Mouse (Mus musculus) kidney, postnatal 0 days (tissue): ENCODE data around the gene Slc25a11. TPM values are rescaled to one million over a fixed set of nuclear protein-coding genes. Genes with fewer than 3 reads are reported as not detected.
A peak's percentile ranks its signal among the peaks of the same experiment; 100 is the strongest.

Source experiments
- ATAC-seq: fragments of 200-750 bp; cut with Nextera tagmentation; replicated peaks from 2 replicates; pipeline ENCODE4 v1.8.0; 2017; ENCODE audit warnings: low read depth, moderate number of reproducible peaks, moderate TSS enrichment, moderate library complexity; ENCODE audit not compliant: low FRiP score
- DNase-seq: peaks from one replicate; pipeline ENCODE4 v3.0.0-alpha.2; 2016; ENCODE audit warnings: low spot score
- H3K27ac ChIP-seq: fragments of 300-500 bp; sonication (generic); 2 replicates; pipeline ENCODE4 v1.5.1; 2014; ENCODE audit warnings: mild to moderate bottlenecking
- H3K27me3 ChIP-seq: fragments of 300-500 bp; sonication (generic); 2 replicates; pipeline ENCODE4 v1.6.1; 2014; ENCODE audit warnings: low read length, mixed read lengths; ENCODE audit not compliant: insufficient read depth
- H3K36me3 ChIP-seq: fragments of 300-500 bp; sonication (generic); 2 replicates; pipeline ENCODE4 v1.6.1; 2014; ENCODE audit warnings: low read length, mixed read lengths; ENCODE audit not compliant: insufficient read depth
- H3K4me1 ChIP-seq: fragments of 300-500 bp; sonication (generic); replicated peaks from 2 replicates; pipeline ENCODE4 v1.6.1; 2014; ENCODE audit warnings: antibody characterized with exemption, low read length, mixed read lengths; ENCODE audit not compliant: insufficient read depth
- H3K4me2 ChIP-seq: fragments of 300-500 bp; sonication (generic); 2 replicates; pipeline ENCODE4 v1.6.1; 2014; ENCODE audit warnings: mild to moderate bottlenecking, low read length, moderate library complexity, mixed read lengths
- H3K4me3 ChIP-seq: fragments of 300-500 bp; sonication (generic); replicated peaks from 2 replicates; pipeline ENCODE4 v1.5.1; 2014; ENCODE audit warnings: low read depth, low read length
- H3K9ac ChIP-seq: fragments of 300-500 bp; sonication (generic); 2 replicates; pipeline ENCODE4 v1.6.1; 2014; ENCODE audit warnings: low read depth, low read length
- H3K9me3 ChIP-seq: fragments of 300-500 bp; sonication (generic); replicated peaks from 2 replicates; pipeline ENCODE4 v1.6.1; 2016; ENCODE audit warnings: low read length, inconsistent platforms, mixed read lengths
- CTCF ChIP-seq: IDR thresholded peaks from 2 replicates; pipeline ENCODE4 v1.5.1; 2016; ENCODE audit warnings: antibody characterized with exemption, low read depth, mild to moderate bottlenecking, moderate library complexity
- WGBS: fragments of 180-500 bp; shearing (Covaris S2); extraction: QIAGEN DNeasy Blood & Tissue Kit; methylation state at CpG from one replicate; pipeline ENCODE4 v1.1.7; 2014; 5-methylcytosine and 5-hydroxymethylcytosine counted together
- polyA plus RNA-seq: library from polyadenylated mRNA; unstranded; fragments of >200 nt; fragmentation: Nextera tagmentation; extraction: Ambion mirVana; gene quantifications from 2 replicates; pipeline ENCODE4 v1.2.1, GENCODE M21; 2015

Gene Slc25a11
- polyA plus RNA-seq, 1 experiment from 2014 or later, result 227 TPM

- no peaks in the 10 kb centered on the region for H3K27me3 ChIP-seq
- H3K27ac ChIP-seq, result no peak overlapping the region
- no peak overlapping the region for H3K4me3 ChIP-seq
- no peak for TF ChIP-seq CTCF
- no peaks in the 10 kb centered on the region for H3K9me3 ChIP-seq
- H3K36me3 ChIP-seq, result no peaks in the 10 kb centered on the region
- H3K4me2 ChIP-seq, result no peak overlapping the region
- no peak for DNase-seq
- H3K9ac ChIP-seq, result no peak overlapping the region
- WGBS, result 94% methylated on average over 1 of the region's 1 CpGs
- no peak for ATAC-seq
- H3K4me1 ChIP-seq, result no peaks in the 10 kb centered on the region; the same call in 1 of the 2 replicates
Observed at GRCm38 (mm10) chr11:70638293-70638692, 9.0 kb downstream of the Slc25a11 start.

DNA sequence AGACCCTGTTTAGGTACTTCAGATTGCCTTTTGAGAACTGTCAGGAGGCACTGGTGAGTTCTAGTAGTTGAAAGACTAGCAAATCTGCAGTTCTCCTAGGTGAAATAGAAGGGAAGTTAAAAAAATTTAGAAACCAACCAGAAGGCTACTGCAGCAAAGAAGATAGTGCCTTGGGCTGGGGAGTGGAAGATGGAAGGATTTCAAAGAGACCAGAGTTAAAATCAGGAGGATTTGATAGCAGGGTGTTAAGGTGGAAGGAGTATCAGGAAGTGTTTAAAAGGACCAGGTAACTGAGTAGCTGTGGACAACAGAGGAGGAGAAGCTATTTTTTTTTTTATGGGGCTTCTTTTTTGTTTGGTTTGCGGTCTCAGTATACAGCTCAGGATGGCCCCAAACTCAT, 9.5 kb downstream of the Slc25a11 start:
- Histone ChIP-seq H3K9me3 (no peaks in the 10 kb centered on the region), H3K9ac (no peak overlapping the region), H3K36me3 (no peaks in the 10 kb centered on the region), H3K4me1 (no peaks in the 10 kb centered on the region; the same call in 1 of the 2 replicates), H3K27me3 (no peaks in the 10 kb centered on the region), H3K27ac (no peak overlapping the region), H3K4me3 (no peak overlapping the region), H3K4me2 (no peak overlapping the region)
- TF ChIP-seq CTCF, result no peak
- ATAC-seq (no peak), DNase-seq (no peak)
- WGBS, result 100% methylated on average over 1 of the region's 1 CpGs

- no peaks in the 10 kb centered on the region for H3K36me3 ChIP-seq
- no peak overlapping the region for H3K9ac ChIP-seq
- WGBS, result 74% methylated on average over 4 of the region's 4 CpGs
- H3K4me3 ChIP-seq, result no peak overlapping the region
- DNase-seq (no peak), ATAC-seq (no peak)
- H3K4me1 ChIP-seq, result no peaks in the 10 kb centered on the region; the same call in 1 of the 2 replicates
- H3K27me3 ChIP-seq, result no peaks in the 10 kb centered on the region
- H3K4me2 ChIP-seq, result no peak overlapping the region
- H3K9me3 ChIP-seq, result no peaks in the 10 kb centered on the region
- no peak overlapping the region for H3K27ac ChIP-seq
- no peak for TF ChIP-seq CTCF
Observed at GRCm38 (mm10) chr11:70635601-70636000, 11.7 kb downstream of the Slc25a11 start.

GRCm38 (mm10) chr11:70630129-70630528, 17.1 kb downstream of the Slc25a11 start:
- Histone ChIP-seq H3K4me2 (no peak overlapping the region), H3K27me3 (no peaks in the 10 kb centered on the region), H3K4me3 (no peak overlapping the region), H3K4me1 (no peaks in the 10 kb centered on the region), H3K9me3 (no peaks in the 10 kb centered on the region), H3K9ac (no peak overlapping the region), H3K36me3 (no peaks in the 10 kb centered on the region), H3K27ac (peak overlapping the region; percentile 56)
- ATAC-seq, result no peak
- no peak for DNase-seq
- TF ChIP-seq CTCF, result no peak
- WGBS, result 63% methylated on average over 7 of the region's 7 CpGs

- Histone ChIP-seq H3K27ac (no peak overlapping the region), H3K9me3 (no peaks in the 10 kb centered on the region), H3K9ac (no peak overlapping the region), H3K4me3 (no peak overlapping the region), H3K4me2 (no peak overlapping the region), H3K27me3 (no peaks in the 10 kb centered on the region), H3K4me1 (no peaks in the 10 kb centered on the region), H3K36me3 (no peaks in the 10 kb centered on the region)
- WGBS, result 43% methylated on average over 5 of the region's 5 CpGs
- peak; percentile 52 for DNase-seq
- no peak for ATAC-seq
- peak; percentile 63 for TF ChIP-seq CTCF
Observed at GRCm38 (mm10) chr11:70629557-70629956, 17.7 kb downstream of the Slc25a11 start.

DNA sequence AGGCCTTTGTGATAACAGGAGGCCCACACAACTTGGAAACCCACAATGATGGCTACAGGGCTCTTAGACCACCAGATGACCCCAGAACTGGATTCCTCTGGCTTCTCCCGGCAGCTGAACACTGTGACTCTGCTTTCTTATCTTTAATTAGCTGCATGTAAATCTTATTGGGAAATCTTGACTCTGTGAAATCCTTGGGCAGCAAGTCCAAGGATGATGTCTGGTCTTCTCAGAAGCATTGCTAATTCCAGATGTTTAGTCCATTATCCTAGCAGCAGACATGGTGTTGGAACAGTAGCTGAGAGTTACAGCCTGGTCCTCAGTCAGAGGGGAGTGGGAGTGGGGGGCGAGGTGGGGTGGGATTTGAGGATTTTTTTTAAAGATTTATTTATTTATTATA, 18.8 kb downstream of the Slc25a11 start:
- H3K27ac ChIP-seq, result no peak overlapping the region
- DNase-seq (no peak), ATAC-seq (no peak)
- 49% methylated on average over 2 of the region's 2 CpGs for WGBS
- no peak overlapping the region for H3K4me2 ChIP-seq
- no peak overlapping the region for H3K4me3 ChIP-seq
- no peaks in the 10 kb centered on the region for H3K27me3 ChIP-seq
- no peak for TF ChIP-seq CTCF
- no peaks in the 10 kb centered on the region for H3K4me1 ChIP-seq
- H3K9ac ChIP-seq, result no peak overlapping the region
- no peaks in the 10 kb centered on the region for H3K36me3 ChIP-seq
- H3K9me3 ChIP-seq, result no peaks in the 10 kb centered on the region

GRCm38 (mm10) chr11:70626877-70627276, 20.4 kb downstream of the Slc25a11 start:
- WGBS, result 36% methylated on average over 4 of the region's 4 CpGs
- no peak overlapping the region for H3K4me3 ChIP-seq
- DNase-seq, result no peak
- TF ChIP-seq CTCF, result no peak
- H3K27ac ChIP-seq, result peak overlapping the region; percentile 8; the same call in 1 of the 2 replicates
- H3K4me1 ChIP-seq, result no peaks in the 10 kb centered on the region
- ATAC-seq, result 0 out of 2 replicates have a peak, but pooled peaks have one; percentile 42
- H3K9me3 ChIP-seq, result no peaks in the 10 kb centered on the region
- H3K27me3 ChIP-seq, result no peaks in the 10 kb centered on the region
- H3K9ac ChIP-seq, result no peak overlapping the region
- H3K4me2 ChIP-seq, result no peak overlapping the region
- no peaks in the 10 kb centered on the region for H3K36me3 ChIP-seq
